Mouse (Mus musculus) spleen, adult 2 months (tissue): Measurements from ENCODE around the gene Herc3. TPM values are rescaled to one million over a fixed set of nuclear protein-coding genes. Genes with fewer than 3 reads are reported as not detected.

ENCODE experiments used
- DNase-seq, 2 experiments: peaks; one replicate each; pipeline versions ENCODE4 v3.0.0 to v3.0.0-alpha.2; 2012 to 2021; ENCODE audit warnings: low spot score in 2 of 2, low read depth in 1 of 2
- H3K27ac ChIP-seq: fragments of 200-500 bp; 2 replicates; pipeline ENCODE4 v1.5.1; 2012; ENCODE audit warnings: low read length, inconsistent platforms; ENCODE audit not compliant: insufficient read depth
- H3K27me3 ChIP-seq: fragments of 200-500 bp; 2 replicates; pipeline ENCODE4 v1.6.1; 2012; ENCODE audit warnings: mild to moderate bottlenecking, moderate library complexity, low read length, inconsistent platforms; ENCODE audit not compliant: control insufficient read depth, insufficient read depth
- H3K36me3 ChIP-seq: fragments of 200-500 bp; 2 replicates; pipeline ENCODE4 v1.6.1; 2012; ENCODE audit warnings: mild to moderate bottlenecking, low read length, inconsistent platforms; ENCODE audit not compliant: control insufficient read depth, insufficient read depth
- H3K4me1 ChIP-seq: fragments of 200-500 bp; 2 replicates; pipeline ENCODE4 v1.6.1; 2011; ENCODE audit warnings: inconsistent platforms; ENCODE audit not compliant: control insufficient read depth, insufficient read depth, insufficient read length
- H3K4me3 ChIP-seq: fragments of 200-500 bp; 2 replicates; pipeline ENCODE4 v1.5.1; 2011; ENCODE audit warnings: mild to moderate bottlenecking, inconsistent platforms; ENCODE audit not compliant: insufficient read depth, insufficient read length; ENCODE audit errors: extremely low read depth
- CTCF ChIP-seq: fragments of 200-500 bp; IDR thresholded peaks from 2 replicates; pipeline ENCODE4 v1.5.1; 2011; ENCODE audit warnings: mild to moderate bottlenecking, inconsistent platforms; ENCODE audit not compliant: insufficient read depth, insufficient read length, insufficient replicate concordance; ENCODE audit errors: extremely low read depth
- POLR2A ChIP-seq: fragments of 200-500 bp; IDR thresholded peaks from 2 replicates; pipeline ENCODE4 v1.6.1; 2011; ENCODE audit warnings: low read depth, low read length, inconsistent platforms
- WGBS: fragments of 180-500 bp; shearing (Covaris S2); methylation state at CpG from one replicate; pipeline ENCODE4 v1.1.7; 2018; 5-methylcytosine and 5-hydroxymethylcytosine counted together
- polyA plus RNA-seq: library from polyadenylated mRNA; depleted of rRNA; stranded (reverse); fragments of >200 nt; gene quantifications from 2 replicates; pipeline ENCODE4 v1.2.3, GENCODE M21; 2012; rRNA removed

Gene Herc3
- polyA plus RNA-seq, 1 experiment, result 21.3 TPM

GRCm38 (mm10) chr6:58964091-58964490, 132.8 kb downstream of the Herc3 start:
- no peaks in the 10 kb centered on the region for H3K4me1 ChIP-seq
- no peaks in the 10 kb centered on the region for H3K36me3 ChIP-seq
- WGBS, result 94% methylated on average over 2 of the region's 2 CpGs
- TF ChIP-seq POLR2A, result no peak
- TF ChIP-seq CTCF, result no peak
- H3K27ac ChIP-seq, result no peak overlapping the region
- H3K4me3 ChIP-seq, result no peak overlapping the region
- no peak for DNase-seq
- H3K27me3 ChIP-seq, result no peaks in the 10 kb centered on the region

DNA sequence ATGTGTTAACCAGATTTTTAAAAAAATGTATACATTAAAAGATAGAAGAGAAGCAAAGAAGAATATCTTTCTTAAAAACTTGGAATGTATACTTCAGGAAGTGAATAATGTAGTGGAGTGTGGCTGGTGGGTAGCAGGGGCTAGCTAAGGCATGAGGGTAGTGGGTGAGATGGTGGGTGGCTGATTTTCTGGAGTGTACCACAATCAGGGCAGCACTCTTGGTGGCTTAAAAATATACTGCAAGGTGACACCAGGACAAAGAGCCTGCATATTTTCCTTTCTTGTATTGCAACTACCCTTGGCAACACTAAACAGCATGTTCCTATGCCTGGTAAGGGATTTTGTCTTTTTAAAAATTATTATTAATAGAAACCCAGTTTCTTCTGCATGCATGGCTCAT, 133.3 kb downstream of the Herc3 start:
- no peak for TF ChIP-seq POLR2A
- no peak for TF ChIP-seq CTCF
- H3K27ac ChIP-seq, result no peak overlapping the region
- H3K4me3 ChIP-seq, result no peak overlapping the region
- H3K4me1 ChIP-seq, result no peaks in the 10 kb centered on the region
- no peaks in the 10 kb centered on the region for H3K36me3 ChIP-seq
- DNase-seq, result no peak
- no peaks in the 10 kb centered on the region for H3K27me3 ChIP-seq

DNA sequence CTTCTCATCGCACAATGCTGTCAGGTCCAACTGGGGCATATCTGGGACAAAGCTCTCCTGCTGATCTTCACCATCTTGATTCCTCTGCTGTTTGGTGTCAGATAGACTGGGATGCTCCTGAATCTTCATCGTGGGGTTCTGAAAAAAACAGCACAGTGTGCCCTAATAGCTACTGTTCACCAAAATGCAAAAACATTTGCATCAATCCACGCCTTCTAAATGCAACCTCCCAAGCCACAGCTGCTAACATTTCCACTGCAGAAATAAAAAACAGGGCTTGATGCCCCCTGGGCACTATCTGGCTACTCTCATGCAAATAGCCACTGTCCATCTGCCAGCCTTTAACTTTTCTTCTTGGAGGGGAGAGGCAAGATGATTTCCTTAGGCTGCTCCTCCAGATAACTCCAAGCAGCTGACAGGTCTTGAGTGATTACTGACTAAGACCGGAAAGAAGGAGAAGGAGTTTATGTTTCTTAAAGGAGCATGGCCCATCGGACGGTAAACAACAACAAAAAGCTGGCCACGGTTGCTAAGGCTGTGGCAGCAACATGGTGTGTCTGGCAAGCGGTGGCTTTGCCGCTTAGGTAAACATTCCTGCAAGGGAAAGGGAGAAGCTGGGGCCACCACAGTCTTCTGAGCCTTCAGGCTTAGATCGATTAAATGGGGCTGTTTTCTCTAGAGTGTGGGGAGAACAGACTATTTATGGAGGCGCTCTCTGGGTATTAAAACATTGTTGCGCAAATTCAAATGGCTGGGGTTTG, 134.0 kb downstream of the Herc3 start:
- Histone ChIP-seq H3K36me3 (no peaks in the 10 kb centered on the region), H3K4me3 (no peak overlapping the region), H3K27ac (peak overlapping the region; percentile 55; the same call in 1 of the 2 replicates), H3K4me1 (no peaks in the 10 kb centered on the region), H3K27me3 (no peaks in the 10 kb centered on the region)
- TF ChIP-seq POLR2A (no peak), CTCF (no peak)
- no peak for DNase-seq
- 65% methylated on average over 12 of the region's 12 CpGs for WGBS

- H3K27ac ChIP-seq, result no peak overlapping the region
These were observed 137.0 kb downstream of the Herc3 start for GRCm38 (mm10) chr6:58968272-58968671.

More at GRCm38 (mm10) chr6:58968272-58968671, 137.0 kb downstream of the Herc3 start:
- no peak overlapping the region for H3K4me3 ChIP-seq
- no peak for DNase-seq
- WGBS, result 83% methylated on average over 3 of the region's 3 CpGs
- H3K36me3 ChIP-seq, result no peaks in the 10 kb centered on the region
- TF ChIP-seq CTCF (no peak), POLR2A (no peak)
- no peaks in the 10 kb centered on the region for H3K27me3 ChIP-seq
- no peaks in the 10 kb centered on the region for H3K4me1 ChIP-seq

Other genes starting within 250 kb of the Herc3 start
- 4.4 and 5.1 TPM in 2 replicates for gene Abcg2, start 246.9 kb upstream of the Herc3 start, polyA plus RNA-seq
- 0.72 and 1.1 TPM in 2 replicates for gene Nap1l5, start 75.6 kb downstream of the Herc3 start, polyA plus RNA-seq
- gene Fam13a, start 193.1 kb downstream of the Herc3 start, polyA plus RNA-seq, result 0.78 and 0.89 TPM in 2 replicates